Mouse (Mus musculus) neutrophil, adult 5-6 weeks (primary cell): Measurements from ENCODE around the gene Pnmal2. TPM values are rescaled to one million over a fixed set of nuclear protein-coding genes. Genes with fewer than 3 reads are reported as not detected.

ENCODE experiments used
- ATAC-seq: fragments of 151-379, 151-347 bp; 2 replicates; pipeline ENCODE4 v1.8.0; 2017; ENCODE audit warnings: mild to moderate bottlenecking, moderate TSS enrichment; ENCODE audit not compliant: insufficient number of reproducible peaks, poor library complexity, low FRiP score, severe bottlenecking; ENCODE audit errors: extremely low read depth
- total RNA-seq: library from RNA; stranded (forward); fragments of 200-1000 nt; gene quantifications from 2 replicates; pipeline ENCODE4 v1.2.3, GENCODE M21; 2017

The Pnmal2 gene
- total RNA-seq, 1 experiment from 2014 or later, result not detected

DNA sequence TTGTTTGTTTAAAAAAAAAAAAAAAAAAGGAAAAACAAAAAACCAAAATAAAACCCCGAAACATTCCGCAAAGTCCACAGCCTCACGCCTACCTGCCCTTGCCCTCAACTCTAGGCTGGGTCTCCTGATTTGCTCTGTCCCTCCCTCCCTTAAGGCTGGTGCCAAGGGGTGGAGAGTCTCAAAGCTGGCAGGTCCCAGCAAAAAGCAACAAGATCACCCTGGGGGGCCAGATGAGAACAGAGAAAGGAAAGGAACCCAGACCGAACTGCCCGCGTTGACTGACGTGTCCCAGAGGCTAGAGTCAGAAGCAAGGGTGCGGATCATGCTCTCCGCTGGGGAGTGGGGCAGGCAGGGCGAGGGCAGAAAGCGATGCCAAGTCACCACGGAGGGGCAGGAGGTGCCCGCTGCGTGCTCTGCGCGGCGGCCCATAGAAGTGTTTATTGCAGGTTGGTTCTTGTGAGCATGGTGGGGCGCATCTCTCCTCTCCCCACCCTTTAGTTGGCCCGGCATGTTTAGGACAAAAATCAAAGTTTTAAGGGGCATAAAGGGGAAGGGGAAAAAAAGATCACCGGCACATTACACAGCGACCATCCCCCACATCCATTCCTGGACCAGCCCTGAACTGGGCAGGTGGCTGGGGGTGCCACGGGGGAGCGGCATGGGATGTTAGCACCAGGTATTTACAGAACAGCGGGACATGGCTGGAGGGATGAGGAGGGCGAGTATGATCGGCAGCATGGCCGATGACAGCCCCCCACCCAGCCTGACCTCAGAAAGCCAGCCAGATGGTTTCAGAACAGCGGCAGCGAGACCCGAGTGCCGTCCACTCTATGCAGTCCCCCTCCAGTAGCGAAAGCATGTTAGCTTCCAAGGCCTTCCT lies 28.8 kb upstream of the Pnmal2 start:
- no peak for ATAC-seq

DNA sequence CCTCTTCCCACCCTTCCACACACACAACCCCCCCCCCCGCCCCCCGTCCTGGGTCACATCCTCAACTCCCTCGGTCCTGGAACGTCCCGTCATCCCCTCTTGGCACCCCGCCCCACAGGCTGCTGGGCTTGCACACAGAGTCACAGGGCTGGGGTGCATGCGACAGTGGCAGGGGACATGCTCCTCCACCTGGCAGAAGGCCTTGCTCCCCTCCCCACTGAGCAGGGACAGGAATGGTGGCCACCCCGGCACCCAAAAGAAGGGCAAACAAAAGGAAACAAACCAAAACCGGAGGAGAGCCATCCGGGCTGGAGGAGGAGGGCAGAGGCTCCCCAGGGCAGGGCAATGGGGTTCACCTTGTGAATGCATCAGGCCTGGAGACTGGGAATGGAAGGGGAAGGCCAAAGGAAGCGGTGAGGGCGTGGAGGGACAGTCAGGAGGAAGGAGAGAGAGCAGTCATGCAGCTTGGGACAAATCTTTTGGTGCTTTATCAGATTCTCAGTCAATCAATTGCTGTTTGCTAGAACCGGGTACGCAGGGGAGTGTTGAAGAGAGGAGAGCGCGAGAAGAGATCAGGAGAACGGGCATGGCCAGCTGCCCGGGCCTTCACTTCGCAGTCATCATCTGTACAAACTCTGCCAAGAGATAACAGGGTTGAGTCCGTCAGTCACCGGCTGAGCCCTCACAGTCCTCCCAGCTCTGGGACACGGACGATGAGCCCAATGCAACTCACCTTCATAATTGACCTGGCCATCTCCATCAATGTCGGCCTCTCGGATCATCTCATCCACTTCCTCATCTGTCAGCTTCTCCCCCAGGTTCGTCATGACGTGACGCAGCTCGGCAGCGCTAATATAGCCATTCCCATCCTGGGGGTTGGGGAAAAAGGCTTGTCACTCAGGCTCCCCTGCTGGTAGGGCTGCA lies 27.9 kb upstream of the Pnmal2 start:
- ATAC-seq, result no peak

DNA sequence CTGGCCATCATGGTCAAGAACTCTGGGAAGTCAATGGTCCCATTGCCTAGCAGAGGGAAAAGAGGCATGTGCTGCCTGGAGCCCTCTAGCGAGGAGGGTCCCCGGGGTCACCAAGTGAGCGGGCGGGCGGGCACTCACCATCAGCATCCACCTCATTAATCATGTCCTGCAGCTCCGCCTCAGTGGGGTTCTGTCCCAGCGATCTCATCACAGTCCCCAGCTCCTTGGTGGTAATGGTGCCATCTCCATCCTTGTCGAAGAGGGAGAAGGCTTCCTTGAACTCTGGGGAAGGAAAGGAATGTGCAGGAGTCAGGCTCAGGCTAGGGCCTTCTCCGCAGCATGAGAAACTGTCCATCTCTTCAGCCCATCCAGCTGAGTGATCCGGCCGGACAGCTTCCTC lies 27.0 kb upstream of the Pnmal2 start:
- ATAC-seq, result no peak

DNA sequence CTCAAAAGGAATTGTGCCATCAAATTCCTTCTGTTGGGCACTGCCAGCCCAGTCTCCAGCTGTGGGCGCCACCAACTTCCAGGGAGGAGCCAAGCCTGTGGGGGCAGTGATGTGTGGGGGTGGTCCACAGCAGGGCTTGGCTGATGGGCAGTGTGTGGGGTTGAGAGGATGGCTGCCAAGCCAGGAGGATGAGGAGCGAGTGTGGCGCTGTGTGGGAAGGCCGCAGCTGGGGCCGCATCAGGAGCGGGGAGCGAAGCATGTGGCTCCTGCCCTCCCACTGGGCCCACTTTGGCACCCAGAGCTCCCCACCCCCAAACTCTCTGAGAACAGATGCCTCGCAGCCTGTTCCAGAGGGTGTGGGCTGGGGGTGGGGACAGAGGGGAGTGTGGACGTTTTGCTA lies 26.5 kb upstream of the Pnmal2 start:
- no peak for ATAC-seq

DNA sequence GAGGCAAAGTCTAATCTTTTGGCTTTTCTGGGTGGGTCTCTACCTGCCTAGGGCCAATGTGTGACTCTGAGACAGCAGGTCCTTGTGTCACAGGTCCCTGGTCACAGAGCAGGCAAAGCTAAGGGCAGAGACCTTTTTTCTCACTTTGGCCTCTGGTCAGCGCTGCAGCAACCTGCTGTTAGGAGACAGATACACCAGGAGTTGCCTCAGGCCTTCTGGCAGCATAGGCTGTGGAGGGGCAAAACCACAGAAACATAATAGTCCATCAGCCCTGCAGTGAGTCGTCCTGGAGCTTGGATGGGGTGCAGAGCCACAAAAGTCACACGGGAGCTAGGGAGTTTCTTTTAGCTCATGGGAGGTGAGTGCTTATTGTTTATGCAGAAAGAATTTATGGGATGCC lies 25.8 kb upstream of the Pnmal2 start:
- no peak for ATAC-seq

DNA sequence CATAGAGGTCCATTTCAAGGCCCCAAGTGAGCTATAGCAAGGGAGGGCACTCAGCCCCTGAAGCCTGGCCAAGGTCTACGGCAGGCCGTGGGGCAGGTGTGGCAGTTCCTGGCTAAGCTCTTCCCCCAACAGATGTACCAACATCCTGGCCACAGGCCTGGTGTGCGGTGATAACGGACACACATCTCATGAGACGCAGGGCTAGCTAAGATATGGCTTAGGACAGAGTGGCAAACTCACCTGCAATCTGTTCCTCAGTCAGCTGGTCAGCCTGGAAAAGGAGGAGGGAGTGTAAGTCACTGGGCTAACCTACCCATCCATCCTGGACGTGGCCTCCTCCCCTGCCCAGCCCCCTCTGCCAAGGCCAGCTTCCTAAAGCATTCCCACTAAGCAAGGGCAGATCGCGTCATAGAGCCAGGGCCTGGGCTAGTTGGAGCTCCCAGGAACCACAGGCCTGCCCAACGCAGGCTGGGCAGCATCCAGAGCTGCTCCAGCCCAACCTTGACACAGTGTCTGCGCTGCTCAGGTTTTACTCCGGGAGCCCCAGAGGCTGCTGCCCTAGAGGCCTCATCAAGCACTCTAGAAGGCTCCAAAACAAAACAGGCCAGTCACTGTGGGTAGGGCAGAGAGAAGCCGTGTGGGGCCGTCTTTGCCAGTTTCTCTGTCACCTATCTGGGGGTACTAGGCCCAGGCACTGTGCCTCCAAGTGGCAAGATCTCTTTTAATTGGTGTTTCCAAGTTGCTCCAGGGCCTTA lies 24.9 kb upstream of the Pnmal2 start:
- no peak for ATAC-seq

DNA sequence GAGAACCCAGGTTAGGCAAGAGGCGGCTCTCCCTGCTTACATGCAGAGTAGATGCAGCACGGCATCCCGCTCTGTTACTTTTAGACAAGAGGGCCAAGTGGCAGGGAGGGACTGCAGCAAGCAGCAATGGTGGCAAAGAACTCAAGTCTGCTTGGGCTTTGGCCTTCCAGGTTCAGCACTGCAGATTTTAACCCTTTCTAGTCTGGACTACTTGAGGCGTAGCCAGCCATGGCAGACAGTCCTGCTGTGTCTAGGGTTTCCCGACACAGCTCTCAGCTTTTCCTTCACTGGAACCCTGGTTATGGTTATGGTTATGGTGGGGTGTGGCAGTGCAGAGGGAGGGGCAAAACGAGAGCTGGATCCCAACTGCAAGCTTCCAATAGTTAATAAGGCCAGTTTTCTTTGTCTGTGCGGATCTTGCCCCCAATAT lies 24.3 kb upstream of the Pnmal2 start:
- no peak for ATAC-seq

DNA sequence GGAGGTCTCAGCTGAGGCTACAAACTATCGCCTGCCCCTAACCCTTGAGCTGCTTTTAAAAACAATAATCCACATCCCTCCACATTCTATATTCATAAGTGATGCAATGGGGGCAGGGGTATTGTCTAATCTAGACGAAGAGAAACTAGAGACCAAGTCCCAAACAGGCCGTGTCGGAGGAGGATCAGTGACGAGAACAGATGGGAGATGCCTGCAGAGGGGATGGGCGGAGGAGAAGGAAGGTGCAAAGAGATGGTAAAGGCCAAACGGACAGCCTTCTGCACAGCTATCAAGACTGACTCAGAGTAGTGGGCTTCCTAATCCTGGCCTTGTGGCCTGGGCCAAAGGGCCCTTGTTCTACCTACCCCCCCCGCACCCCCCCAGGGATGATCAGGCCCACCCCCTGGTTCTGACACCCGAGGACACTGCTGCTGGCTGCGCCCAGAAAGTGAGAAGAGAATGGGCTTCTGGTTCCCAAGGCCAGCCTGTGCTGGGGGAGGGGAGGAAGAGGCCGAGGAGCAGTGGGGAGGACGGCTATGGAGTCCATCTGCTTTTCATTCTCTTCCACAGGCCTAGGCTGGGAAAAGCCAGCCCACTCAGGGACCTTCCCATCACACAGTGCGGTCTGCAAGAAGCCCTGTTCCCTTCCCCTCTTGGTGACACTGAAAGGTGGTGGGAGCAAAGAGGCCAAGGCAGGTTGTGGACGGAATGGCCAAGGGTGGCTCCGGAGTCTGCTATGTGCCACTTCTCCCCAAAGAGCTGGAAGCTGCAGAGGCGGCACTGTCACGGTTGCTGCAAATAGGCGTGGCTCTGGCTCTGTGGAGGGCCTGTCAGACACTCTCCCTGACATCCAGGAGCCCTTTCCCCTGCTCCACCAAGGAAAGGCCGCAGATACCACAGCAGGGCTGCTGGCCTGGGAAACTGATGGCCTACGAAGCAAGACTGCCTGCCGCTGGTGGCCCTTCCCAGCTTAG lies 23.4 kb upstream of the Pnmal2 start:
- no peak for ATAC-seq

DNA sequence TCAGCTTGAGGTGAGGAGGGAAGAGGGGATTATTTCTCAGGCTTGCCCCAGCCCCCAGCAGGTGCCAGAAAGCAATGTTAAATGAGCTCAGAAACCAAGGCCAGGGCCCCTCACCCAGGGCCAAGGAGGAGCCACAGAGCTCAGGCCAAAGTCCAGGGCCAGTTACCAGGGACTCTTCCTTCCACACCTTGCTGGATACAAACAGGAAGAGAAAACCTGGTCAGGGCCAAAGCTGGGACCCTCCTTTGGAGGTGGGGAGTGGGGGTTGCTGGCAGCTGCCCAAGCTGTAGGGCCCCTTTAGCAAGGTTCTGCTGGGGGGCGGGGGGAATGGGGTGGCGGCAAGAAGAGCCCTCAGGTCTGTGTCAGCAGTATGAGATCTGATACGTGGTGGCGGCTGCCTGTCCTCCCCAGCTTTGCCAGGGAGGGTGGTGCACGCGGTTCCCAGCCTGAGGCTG lies 22.6 kb upstream of the Pnmal2 start:
- ATAC-seq, result no peak

DNA sequence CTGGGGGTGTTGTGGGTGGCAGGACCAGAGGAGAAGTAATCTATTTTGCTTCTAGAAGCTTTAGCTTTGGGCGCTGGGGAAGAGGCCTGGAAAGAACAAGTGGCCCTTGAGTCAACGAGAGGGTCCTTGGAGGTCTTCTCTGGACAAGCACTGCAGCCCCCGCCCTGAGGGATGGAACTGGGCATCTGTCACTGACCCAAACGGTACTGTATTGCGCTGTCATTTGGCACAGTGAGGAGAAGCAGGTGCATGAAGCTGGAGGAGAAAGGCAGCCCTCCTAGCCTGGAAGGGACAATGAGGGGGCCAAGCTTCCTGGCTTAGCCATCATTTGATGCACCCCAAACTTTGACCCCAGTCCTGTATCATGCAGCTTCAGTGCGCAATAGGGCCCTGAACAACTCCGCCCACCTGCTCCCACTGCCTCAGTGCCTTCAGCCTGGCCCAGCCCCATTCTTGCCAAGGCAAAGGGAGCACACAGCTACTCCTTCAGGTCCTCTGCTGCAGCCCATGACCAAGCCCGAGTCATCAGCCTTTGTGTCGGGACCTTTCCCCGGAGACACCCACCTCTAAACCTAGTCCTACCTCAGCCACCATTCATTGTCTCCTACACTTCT lies 22.0 kb upstream of the Pnmal2 start:
- ATAC-seq, result no peak

DNA sequence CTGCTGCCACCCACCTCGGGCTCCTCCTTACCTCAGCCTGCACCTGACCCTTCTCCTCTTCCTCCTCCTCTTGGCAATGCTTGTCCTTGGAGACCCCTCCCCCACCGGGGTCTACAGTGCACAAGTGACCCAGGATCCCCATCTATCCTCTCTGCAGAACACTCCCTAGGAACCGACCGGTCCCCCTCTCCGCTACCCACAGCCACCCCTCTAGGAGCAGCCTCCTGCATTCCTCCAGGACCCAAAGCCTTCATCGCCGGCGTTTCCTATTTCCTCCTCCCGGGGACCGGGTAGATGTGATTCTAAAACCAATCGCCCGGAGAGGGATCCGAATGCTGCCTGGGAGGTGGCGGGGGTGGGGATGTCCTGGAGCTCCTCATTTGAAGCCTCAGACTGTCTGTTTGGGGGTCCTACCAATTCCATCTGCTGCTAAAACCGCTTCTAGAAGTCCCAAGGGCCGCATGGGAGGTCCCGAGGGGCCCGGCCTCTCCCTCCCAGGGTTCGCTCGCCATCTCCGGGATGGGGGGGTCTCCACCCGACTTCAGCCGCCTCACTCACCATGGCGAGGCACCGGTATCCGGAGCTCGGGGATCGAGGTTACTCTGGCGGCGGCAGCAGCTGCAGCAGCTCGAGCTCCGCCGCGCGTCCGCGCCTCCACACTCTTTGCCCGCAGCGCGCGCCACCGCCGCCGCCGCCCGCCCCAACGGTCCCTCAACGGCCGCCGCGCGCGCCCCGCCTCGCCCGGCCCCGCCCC lies 21.0 kb upstream of the Pnmal2 start:
- no peak for ATAC-seq

DNA sequence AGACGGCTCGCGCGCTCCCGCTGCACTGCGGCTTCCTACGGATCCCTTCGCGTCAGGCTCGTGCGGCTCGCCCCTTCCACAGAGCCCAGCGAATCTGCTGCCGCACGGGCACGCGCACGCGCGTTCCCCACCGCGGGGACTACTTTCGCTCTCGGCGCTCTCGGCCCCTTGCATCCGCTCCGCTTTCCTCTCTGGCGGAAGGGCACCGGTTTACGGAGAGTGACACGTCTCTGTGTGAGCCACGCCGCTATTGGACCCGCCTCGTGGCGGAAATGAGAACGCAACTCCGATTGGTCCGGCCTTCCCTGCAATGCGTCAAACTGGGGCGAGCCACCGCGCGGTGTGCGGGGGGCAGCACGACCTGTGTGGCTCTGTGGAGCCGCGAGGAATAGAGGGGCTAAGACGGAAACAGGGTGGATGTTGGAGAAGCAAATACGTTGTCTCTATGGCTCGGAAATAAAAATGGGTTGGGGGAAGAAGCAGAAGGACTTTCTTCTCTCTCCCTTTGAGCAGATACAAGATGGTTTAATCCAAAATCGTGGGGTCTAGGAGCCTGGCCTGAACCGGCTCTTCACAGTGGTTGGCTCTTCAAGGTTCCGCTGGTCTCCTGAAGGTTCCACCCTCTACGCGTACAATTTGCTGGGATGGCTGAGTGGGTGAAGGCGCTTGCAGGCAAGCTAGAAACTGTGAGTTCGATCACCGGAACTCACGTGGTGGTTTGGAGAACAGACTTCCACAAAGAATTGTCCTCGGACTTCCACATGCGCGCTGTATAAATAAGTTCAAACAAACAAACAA lies 20.2 kb upstream of the Pnmal2 start, which contains the start of gene Calm3:
Gene Calm3, minus strand, starts transcription at position 78 of the 798 bp plus-strand sequence.
- peak; percentile 90 for ATAC-seq

DNA sequence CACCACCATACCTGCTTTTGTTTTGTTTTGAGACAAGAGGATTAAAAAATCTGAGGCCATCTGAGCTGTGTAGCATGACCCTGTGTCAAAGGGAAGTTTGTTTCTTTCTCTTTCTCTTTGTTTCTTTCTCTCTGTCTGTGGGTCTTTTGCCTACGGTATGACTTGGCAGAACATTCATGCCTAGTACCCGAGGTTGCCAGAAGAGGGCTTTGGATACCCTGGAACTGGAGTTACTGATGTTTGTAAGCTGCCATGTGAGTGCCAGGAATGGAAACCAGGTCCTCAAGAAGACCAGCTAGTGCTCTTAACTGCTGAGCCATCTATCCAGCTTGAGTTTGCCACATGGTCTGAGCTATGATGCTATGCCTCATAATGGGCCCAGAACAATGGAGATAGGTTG lies 16.1 kb upstream of the Pnmal2 start:
- ATAC-seq, result no peak

DNA sequence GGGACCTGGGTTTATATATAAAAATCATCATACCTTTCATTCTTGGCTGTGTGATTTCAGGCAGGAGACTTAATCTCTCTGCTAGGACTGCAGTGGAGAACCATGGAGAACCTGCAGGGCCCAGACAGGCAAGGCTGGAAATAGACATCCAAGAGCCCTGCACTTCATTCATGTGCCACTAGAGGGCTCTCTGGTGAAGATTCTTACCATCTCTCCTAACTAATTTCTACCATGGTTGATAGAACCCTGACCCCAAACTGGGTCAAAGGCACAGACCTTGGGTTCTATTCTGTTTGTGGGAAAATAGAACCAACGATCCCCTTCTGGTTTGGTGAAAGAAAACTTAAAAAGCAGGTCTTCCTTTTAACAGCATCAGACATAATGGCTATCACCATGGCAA lies 13.6 kb upstream of the Pnmal2 start:
- ATAC-seq, result peak; percentile 75

DNA sequence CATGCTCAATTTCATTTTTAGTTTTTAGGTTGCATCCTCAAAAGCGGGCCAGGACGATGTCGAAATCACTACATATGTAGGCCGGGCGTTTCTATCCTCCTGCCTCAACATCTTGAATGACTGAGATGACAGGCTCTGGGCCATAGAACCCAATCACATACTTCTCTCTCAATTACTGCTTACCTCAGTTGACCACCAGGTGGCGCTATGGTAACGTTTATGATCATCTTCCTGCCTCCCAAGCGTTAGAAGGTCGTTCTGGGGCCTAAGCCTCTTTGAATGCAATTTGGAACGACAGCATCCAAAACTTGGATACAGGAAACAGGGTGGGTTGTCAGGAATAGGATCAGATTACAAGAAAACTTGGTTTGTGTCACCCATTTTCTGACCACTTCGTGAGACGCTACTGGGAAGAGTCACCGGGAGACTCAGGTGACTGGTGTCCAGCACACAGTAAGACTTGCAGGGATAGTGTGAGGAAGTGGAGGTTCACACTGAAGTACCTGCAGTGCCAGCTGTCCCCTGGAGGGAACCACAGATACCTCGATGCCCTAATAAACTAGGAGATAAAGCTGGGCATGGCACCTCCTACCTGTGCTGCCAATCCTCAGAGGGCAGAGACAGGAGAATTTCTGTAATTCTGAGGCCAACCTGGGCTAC lies 12.4 kb upstream of the Pnmal2 start:
- peak; percentile 85 for ATAC-seq
